Mouse (Mus musculus) testis, adult 2 months (tissue): ENCODE measurements around the gene Cth. TPM values are rescaled to one million over a fixed set of nuclear protein-coding genes. Genes with fewer than 3 reads are reported as not detected.

Source experiments
- H3K27ac ChIP-seq: fragments of 200-500 bp; 2 replicates; pipeline ENCODE4 v1.5.1; 2012; ENCODE audit warnings: low read depth, low read length; ENCODE audit not compliant: control insufficient read depth, insufficient read depth
- H3K27me3 ChIP-seq: fragments of 200-500 bp; 2 replicates; pipeline ENCODE4 v1.6.1; 2012; ENCODE audit warnings: mild to moderate bottlenecking, low read length, moderate library complexity; ENCODE audit not compliant: control insufficient read depth, insufficient read depth
- H3K36me3 ChIP-seq: fragments of 200-500 bp; 2 replicates; pipeline ENCODE4 v1.6.1; 2012; ENCODE audit warnings: mild to moderate bottlenecking, low read length; ENCODE audit not compliant: control insufficient read depth, insufficient read depth
- H3K4me1 ChIP-seq: fragments of 200-500 bp; 2 replicates; pipeline ENCODE4 v1.6.1; 2012; ENCODE audit warnings: low read length; ENCODE audit not compliant: control insufficient read depth, insufficient read depth
- H3K4me3 ChIP-seq: fragments of 200-500 bp; 2 replicates; pipeline ENCODE4 v1.5.1; 2012; ENCODE audit warnings: low read depth, mild to moderate bottlenecking, low read length, moderate library complexity, mixed read lengths; ENCODE audit not compliant: control insufficient read depth
- CTCF ChIP-seq: fragments of 200-500 bp; IDR thresholded peaks from 2 replicates; pipeline ENCODE4 v1.5.1; 2012; ENCODE audit warnings: low read depth, mild to moderate bottlenecking, inconsistent platforms, low read length, moderate library complexity; ENCODE audit not compliant: control insufficient read depth, insufficient read depth, insufficient replicate concordance
- POLR2A ChIP-seq: fragments of 200-500 bp; IDR thresholded peaks from 2 replicates; pipeline ENCODE4 v1.6.1; 2012; ENCODE audit warnings: low read depth, mild to moderate bottlenecking, inconsistent platforms, low read length, moderate library complexity; ENCODE audit not compliant: control insufficient read depth
- polyA plus RNA-seq: library from polyadenylated mRNA; depleted of rRNA; stranded (reverse); fragments of >200 nt; gene quantifications from 2 replicates; pipeline ENCODE4 v1.2.3, GENCODE M21; 2012

Cth gene
- polyA plus RNA-seq, 1 experiment: 0.98 TPM

DNA sequence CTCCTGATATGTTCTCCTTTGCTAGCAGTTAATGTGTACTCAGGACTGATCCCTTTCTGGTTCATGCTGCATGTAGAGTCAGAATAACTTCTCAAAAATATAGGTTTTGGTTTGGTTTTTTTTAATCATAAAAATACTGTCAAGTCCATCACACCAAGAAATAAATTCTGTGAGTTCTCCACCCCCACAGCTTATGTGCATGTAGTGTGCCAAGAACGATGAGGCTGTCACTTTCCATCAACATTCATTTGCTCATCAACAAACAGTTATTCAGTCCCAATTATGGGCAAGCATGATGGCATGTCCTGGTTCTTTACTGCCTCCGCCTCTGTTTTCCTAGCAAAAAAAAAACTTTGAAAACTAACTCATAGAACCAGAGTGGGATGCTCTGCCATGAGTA, 3.9 kb upstream of the Cth start:
- H3K4me3 ChIP-seq: no peak overlapping the region
- H3K4me1 ChIP-seq: peaks cover 9% of the 10 kb centered on the region
- no peaks in the 10 kb centered on the region for H3K27me3 ChIP-seq
- TF ChIP-seq CTCF (no peak), POLR2A (no peak)
- no peak overlapping the region for H3K27ac ChIP-seq
- H3K36me3 ChIP-seq: no peaks in the 10 kb centered on the region

DNA sequence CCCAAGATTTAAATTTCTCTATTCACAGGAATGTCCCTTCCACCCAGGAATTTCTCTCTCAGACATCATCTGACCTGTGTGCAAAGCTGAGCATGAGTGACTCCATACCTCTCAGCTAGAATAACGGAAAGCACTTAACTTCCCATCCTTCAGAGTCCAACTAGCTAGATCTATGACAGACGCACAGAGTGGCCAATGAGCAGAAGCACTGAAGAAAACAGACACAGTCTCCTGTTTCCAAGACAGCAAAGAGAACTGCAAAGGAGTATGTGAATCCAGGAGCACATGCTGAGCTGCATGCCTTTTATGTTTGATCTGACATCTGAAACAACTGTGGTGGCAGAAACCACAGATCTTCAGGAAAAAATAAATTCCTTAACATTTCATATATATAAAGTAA, 1.9 kb upstream of the Cth start:
- no peak for TF ChIP-seq POLR2A
- no peak for TF ChIP-seq CTCF
- H3K36me3 ChIP-seq: no peaks in the 10 kb centered on the region
- peaks cover 9% of the 10 kb centered on the region for H3K4me1 ChIP-seq
- H3K4me3 ChIP-seq: no peak overlapping the region
- H3K27ac ChIP-seq: no peak overlapping the region
- H3K27me3 ChIP-seq: no peaks in the 10 kb centered on the region

DNA sequence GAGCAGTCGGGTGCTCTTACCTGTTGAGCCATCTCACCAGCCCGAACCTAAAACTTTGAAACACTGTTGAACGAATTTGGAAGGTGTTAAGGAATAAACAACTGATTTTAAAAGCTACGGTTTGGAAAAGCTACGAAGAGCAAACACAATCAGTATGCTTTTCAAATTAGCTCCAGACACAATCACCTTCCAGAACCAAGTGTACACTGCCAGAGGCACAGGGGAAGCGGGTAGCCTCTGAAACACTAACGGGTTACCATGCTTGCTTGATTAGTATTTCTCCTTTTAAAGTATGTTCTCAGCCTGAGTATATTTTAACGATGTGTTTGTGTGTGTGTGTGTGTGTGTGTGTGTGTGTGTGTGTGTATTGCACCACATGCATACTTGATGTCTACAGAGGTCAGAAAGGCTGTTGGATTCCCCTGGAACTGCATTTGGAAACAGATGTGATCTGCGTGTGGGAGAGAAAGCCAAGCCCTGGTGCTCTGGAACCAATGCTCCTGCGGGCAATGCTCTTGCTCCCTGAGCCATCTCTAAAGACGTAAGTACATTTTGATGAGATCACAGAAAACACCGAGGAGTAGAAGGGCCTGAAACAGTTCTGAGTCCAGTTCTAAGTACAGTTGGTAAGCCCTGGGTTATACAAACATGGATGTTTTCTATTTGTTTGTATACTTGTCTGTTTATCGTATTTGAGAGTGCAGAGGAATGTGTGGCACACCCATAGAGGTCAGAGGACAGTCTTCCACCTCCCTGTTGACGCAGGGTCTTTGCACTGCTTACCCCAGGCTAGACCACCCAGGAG, 1.0 kb upstream of the Cth start:
- TF ChIP-seq POLR2A: no peak
- TF ChIP-seq CTCF: no peak
- Histone ChIP-seq H3K27ac (no peak overlapping the region), H3K4me3 (no peak overlapping the region), H3K36me3 (no peaks in the 10 kb centered on the region), H3K4me1 (peaks cover 9% of the 10 kb centered on the region), H3K27me3 (no peaks in the 10 kb centered on the region)

DNA sequence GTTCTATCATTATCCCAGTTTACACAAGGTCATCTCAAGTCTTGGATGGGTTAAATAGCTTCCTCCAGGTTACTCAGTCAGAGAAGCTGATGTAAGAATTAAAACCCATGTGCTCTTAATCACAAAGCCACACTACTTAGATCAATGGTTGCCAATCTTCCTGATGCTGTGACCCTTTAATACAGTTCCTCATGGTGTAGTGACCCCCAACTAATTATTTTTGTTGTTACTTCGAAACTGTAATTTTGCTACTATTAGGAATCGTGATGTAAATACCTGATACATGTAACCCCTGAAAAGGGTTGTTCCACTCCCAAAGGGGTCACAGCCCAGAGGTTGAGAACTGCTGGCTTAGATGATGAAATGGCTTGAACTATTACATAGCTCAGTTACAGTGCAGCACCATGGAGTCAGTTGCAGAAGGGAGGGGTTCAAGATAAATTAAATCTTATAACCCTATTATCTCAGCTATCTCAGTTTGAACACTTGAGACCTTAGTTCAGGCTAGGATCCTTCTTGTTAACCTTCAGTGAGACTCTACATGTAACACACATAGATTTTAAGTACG, 1.5 kb downstream of the Cth start:
- no peaks in the 10 kb centered on the region for H3K27me3 ChIP-seq
- H3K36me3 ChIP-seq: no peaks in the 10 kb centered on the region
- no peak overlapping the region for H3K4me3 ChIP-seq
- TF ChIP-seq CTCF: no peak
- TF ChIP-seq POLR2A: no peak
- H3K27ac ChIP-seq: no peak overlapping the region
- H3K4me1 ChIP-seq: peaks cover 9% of the 10 kb centered on the region

DNA sequence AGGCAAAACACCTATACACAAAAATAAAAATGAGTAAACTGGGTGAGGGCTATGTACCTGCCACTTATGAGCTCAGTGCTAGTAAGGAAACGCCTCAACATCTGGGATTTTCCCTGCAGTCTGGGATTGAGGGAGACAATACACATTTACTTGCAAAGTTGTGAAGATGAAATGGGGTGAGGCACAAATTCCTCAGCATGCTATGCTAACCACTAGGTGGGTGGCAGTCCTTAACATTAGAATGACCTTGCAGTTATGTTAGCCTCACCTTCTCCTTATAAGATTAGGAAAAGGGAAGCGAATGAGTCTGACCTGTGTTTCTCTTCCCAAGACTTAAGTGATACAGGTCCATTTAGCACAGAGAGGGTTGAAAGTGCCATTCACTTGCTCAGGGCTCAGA, 3.5 kb downstream of the Cth start:
- Histone ChIP-seq H3K27me3 (no peaks in the 10 kb centered on the region), H3K36me3 (no peaks in the 10 kb centered on the region), H3K4me1 (peaks cover 9% of the 10 kb centered on the region), H3K27ac (no peak overlapping the region), H3K4me3 (no peak overlapping the region)
- TF ChIP-seq POLR2A (no peak), CTCF (no peak)

DNA sequence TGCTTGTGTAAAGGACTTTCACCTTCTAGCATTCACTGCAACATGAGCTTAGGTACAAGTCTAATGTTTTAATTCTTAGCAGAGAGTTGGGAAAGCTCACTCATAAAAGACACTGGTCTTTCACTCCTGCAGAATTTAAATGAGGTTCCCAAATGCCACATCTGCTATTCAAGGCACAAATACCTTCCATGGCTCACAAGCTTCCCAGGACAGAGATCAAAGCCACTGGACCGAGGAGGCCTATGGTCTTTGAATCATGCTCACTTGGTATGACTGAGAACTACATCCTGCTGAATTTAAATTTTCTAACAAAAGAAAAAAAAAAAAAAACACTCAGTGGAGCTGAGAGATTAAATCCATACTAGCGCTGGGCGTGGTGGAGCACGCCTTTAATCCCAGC, 8.5 kb downstream of the Cth start:
- Histone ChIP-seq H3K27me3 (no peaks in the 10 kb centered on the region), H3K4me3 (no peak overlapping the region), H3K4me1 (no peaks in the 10 kb centered on the region), H3K27ac (no peak overlapping the region), H3K36me3 (no peaks in the 10 kb centered on the region)
- TF ChIP-seq CTCF (no peak), POLR2A (no peak)

DNA sequence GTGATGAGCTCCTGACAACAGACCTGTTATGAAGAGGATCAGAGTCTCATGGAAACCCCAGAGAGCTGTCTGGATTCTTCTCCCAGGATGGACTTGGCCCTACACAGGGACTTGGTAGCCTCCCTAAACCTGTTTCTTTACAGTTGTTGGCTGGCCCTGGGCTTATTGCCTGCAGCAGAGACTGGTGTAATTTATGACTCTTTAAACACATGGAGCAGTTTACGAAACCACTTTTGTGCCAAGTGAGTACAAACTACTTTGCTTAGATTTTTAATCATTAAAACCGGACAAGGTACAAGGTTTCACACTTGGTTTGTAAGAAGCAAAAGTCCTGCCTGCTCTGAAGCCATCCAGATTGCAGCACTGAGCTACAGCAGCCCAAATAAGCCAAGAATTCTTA, 12.7 kb downstream of the Cth start:
- H3K36me3 ChIP-seq: no peaks in the 10 kb centered on the region
- no peaks in the 10 kb centered on the region for H3K27me3 ChIP-seq
- no peak overlapping the region for H3K4me3 ChIP-seq
- TF ChIP-seq CTCF (no peak), POLR2A (no peak)
- H3K27ac ChIP-seq: no peak overlapping the region
- H3K4me1 ChIP-seq: no peaks in the 10 kb centered on the region
